Mouse (Mus musculus): Measurements from ENCODE around the gene Epsti1.

Epsti1 gene

DNA sequence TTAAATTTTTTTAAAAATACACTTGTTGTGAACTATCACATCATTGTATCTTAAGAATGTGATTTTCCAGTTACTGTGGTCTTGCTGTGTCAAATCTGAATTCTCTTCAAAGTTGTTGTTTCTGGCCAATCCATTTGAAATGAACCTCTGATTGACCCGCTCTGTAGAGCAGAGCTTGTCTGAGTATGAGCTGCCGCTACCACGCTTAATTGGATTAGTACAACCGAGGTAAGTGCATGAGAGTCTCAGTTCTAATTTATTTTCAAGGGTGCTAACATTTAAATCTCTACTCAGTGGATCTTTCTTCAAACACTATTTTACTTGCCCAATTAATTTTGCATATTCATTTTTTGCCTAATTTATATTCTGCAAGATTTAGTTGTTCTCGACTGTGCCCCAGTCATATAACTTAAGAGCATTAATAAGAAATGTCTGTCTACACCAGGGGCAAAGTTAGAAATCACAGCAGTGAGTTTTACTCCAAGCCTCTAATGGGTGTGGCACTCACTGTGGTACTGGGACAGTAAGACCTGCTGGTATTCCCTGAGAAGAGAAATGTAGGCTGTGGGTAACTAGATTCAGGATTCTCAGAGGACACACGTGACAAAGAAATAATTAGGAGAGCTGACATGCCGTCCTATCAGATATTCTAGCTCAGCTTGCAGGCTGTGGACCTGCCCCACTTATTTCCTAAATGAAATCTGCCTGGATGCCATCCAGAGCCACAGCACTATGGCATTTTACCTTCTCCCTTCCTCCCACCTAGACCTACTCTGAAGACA lies 111.7 kb downstream of the Epsti1 start:
- CTCF ChIA-PET, result no interaction called here

DNA sequence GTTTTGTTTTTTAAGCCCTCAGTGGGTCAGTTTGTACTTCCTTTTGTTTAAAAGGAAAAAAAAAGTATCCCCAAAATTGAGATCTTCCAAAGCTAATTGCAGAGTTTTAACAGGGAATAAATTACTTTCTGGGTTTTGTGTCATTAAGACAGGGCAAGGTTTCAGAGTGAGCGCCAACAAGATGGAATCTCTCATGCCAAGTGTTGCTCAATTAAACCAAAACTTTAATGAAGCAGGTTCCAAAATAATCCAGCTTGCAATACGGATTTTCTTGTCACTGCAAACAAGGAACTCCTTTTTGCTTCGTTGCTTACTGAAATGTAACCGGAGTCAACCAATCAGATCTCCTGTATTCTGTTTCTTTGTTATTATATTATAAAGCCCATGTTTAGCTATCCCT lies 112.4 kb downstream of the Epsti1 start:
- CTCF ChIA-PET, result no interaction called here

DNA sequence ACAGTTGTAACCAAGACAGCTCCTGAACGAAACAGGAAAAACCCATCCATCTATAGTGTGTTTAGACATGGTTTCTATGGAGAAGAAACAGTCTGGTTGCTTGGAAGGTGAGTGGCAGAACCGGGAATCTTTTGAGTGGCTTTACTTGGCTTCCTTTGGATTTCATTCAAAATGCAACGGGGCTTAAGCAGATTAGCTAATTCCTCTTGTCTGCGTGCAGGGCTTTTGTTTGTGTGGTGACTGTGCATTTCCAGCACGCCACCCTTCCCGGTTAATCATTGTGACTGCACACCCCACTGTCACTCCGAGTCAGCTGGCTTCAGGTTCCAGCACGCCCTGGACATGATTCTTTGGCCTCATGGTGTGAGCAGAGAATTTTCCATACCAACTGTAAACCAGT lies 115.9 kb downstream of the Epsti1 start:
- CTCF ChIA-PET, result no interaction called here

DNA sequence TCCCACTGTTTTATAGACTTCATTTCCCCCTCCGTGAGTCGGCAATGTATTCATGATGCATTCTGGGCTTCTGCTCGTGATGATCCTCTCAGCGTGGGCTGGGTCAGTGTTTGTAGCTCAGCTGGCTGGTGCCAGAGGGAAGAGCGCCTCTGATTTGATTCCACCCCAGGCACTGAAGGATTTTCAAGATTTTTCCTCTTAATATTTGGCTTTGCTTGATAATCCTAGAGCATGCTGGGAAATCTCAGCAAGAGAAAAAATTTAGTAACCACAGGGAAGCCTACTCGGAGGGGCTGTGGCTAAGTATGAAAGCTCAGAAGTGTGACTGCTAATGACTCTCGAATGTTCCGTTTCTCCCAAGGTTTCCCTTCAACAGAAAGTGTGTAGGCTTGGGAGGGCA lies 134.8 kb downstream of the Epsti1 start:
- CTCF ChIA-PET, result no interaction called here

DNA sequence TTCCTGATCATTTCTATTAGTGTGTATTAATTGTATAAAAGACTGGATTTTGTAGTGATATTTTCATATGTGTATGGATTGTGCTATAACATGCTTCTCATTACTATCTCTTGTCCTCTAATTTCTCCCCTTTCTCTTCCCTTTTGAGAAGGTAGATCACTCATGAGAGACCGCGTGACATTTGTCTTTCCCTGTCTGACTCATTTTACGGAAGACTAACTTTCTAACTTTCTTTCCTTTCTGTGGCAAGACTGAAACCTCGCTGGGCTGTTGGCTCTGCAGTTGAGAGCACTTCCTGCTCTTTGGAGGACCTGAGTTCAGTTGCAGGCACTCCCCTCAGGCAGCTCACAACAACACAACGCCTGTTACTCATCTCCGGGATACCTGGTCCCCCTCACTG lies 136.6 kb downstream of the Epsti1 start:
- CTCF ChIA-PET, result no interaction called here

DNA sequence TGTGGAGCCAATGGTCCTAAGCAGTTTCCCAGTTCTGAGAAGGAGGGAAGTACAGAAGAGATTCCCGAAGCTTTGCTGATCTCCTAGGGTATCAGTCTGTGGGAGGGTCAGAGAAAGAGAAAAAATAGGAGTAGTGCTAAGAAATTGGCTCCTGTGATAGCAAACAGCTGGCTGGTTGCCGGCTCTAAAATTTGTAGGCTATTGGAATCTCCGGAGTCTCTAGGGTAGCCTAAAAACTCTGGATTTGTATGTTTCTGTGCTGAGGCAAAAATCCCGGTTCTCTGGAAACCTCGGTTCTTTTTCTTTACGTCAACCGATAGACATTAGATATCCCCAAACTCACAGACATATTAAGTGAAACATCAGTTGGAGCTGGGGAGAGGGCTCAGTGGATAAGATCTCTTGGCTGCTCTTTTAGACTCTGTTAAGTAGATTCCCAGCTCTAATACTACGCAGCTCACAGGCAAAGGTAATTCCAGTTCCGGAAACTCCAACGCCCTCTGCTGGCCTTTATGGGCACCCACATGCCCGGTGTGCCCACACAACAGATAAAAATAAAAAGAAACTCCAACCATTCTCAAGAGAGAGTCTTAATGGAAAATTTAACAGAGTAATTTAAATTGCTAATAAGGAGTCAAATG lies 138.0 kb downstream of the Epsti1 start:
- CTCF ChIA-PET, result no interaction called here

DNA sequence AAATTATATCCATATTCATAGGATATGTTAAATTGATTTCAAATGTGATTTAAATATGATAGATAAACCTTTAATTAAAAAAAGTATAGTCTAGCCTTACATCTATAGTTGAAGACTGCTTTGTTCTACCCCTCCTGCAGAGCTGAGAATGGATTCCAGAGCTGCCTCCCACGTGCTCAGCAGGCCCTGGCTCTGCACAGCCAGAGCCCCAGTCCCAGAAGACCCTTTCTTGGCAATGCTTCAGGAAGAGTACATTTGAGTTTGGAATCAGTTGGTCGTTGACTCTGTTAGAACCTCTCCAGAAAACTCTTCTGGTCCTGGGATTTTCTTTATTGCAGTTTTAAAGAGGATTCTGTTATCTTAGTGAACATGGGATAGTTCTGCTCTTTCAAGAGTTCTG lies 139.0 kb downstream of the Epsti1 start:
- CTCF ChIA-PET, result no interaction called here

DNA sequence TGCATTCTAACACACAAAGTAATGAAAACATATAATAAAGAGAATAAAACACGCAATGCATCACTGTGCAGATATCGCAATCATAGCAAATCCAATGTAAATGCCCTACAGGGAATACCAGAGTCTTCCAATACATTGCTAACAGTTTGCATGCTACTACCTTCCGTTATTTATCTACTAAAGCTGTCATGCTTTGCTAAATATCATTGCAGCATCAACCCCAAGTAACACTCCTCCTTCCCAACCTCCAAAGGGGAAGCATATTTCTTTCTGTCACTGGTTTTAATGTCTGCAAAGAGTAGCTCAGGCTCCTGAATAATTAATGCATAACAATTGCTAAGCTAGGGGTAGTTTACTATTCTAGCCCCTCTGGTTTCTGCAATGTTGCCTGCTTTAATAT lies 144.2 kb downstream of the Epsti1 start:
- CTCF ChIA-PET, result no interaction called here

DNA sequence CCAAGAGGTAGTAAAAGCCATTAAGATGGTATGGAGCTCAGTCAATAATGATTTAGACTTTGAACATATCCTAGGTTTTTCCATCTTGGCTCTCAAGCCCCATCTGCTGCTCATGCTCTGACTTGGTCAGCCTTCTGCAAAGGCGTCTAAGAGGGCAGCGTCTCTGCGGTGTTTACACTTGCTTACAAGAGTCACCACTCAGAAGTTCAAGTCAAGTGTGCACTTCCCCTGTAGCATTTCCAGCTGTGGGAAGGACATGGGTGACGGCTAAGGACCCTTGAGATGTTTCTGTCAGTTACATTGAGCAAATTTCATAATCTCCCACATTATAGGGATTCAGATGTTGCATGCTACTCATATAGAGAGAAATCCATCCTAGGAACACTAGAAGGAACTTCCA lies 144.6 kb downstream of the Epsti1 start:
- CTCF ChIA-PET, result no interaction called here

Measured in spleen, embryonic (tissue).